Mouse (Mus musculus) yolk sac, embryonic 10.5 days (tissue): ENCODE measurements around the gene Adamts20.
A peak's percentile ranks its signal among the peaks of the same experiment; 100 is the strongest.

ENCODE experiments used
- DNase-seq: peaks from one replicate; pipeline ENCODE4 v3.0.0-alpha.2; 2017; ENCODE audit warnings: low spot score

Adamts20 gene

DNA sequence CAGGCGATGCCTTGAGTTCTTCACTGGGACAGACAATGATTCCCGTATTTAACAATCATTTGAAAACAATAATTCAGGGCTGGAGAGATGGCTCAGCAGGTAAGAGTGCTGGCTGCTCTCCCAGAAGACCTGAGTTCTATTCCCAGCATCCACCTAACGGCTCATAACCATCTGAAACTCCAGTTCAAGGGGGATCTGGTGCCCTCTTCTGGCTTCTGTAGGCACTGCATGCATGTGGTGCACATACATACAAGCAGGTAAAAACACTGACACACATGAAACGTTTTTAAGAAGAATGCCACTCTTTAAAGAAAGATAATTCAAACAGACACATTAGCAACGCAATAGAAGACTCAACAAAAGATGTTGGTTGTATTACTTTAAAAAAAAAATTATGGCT is 120.9 kb downstream of the Adamts20 start:
- no peak for DNase-seq

GRCm38 (mm10) chr15:94342365-94342764 is 122.9 kb downstream of the Adamts20 start:
- DNase-seq = peak; percentile 20

- no peak for DNase-seq
Observed at GRCm38 (mm10) chr15:94339011-94339410, 126.2 kb downstream of the Adamts20 start.

- no peak for DNase-seq
Observed at GRCm38 (mm10) chr15:94334586-94334985, 130.6 kb downstream of the Adamts20 start.

- no peak for DNase-seq
Observed at GRCm38 (mm10) chr15:94326626-94327025, 138.6 kb downstream of the Adamts20 start.

DNA sequence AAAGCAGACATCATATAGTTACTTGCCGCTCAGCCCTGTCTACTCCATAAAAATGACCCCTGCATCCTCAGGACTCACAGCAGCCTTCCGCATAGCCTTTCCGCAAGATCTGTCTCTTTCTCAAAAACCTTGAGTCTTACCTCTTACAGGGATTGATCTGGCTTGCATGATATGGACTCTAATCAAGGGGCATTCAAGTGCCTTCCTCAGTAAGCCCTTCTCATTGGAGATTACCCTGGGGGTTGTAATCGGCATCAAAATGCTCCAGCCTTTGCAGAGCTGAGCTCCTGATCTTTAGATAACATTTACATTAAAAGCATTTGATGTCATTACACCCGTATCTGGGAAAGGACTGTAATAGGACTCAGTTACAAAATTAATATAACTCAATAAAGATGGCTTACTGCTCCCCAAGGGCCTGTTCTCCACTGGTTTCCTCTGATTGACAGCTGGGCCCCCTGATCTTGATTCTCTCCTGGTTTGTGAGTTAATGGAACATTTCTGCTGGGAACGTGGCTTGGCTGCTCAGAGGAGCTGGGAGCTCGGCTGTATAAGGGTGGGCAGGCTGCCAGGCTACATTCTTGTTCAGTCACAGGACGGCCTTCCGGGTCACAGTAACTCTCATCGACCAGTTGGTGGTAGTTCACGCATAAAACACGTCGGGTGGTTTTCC is 139.6 kb downstream of the Adamts20 start:
- DNase-seq = no peak

GRCm38 (mm10) chr15:94316171-94316570 is 149.0 kb downstream of the Adamts20 start:
- DNase-seq = no peak

- DNase-seq = no peak
Observed at GRCm38 (mm10) chr15:94309689-94310088, 155.5 kb downstream of the Adamts20 start.

GRCm38 (mm10) chr15:94307888-94308287 is 157.3 kb downstream of the Adamts20 start:
- DNase-seq = no peak

DNA sequence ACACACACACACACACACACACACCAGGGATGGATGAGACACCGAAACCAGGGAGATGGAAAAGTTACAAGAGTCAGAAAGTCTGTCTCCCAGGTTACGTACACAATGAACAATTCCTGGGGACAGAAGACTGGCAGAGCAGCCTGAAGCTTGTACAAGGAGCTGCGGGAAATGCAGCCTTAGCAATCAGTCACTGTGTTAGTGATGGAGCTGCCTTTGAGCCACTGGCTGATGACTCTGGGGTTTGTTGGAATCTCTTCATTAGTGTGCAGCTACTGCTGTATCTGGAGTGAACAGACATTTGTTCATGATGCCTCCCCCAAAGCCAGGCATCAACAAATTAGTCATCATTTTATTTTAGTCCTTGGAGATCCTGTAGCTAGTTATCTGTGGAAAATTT is 162.1 kb downstream of the Adamts20 start:
- DNase-seq = no peak

DNA sequence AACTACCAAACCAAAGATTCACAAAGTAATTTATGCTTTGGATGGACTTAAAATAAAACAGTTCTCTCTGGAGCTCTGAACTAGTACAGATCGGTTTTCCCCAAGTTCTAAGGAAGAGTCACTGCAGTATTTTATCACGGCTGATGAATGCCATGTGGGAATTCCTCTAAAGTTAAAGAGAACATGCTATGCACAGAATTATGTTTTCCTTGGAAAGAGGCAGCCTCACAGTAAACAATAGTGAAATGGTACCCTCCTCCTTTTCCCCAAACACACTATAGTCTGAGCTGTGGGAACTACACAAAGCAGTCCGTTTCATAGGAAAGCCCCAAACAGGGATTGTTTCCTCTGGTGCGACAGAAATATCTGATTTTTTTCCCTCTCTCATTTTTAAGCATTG is 171.1 kb downstream of the Adamts20 start:
- no peak for DNase-seq

DNA sequence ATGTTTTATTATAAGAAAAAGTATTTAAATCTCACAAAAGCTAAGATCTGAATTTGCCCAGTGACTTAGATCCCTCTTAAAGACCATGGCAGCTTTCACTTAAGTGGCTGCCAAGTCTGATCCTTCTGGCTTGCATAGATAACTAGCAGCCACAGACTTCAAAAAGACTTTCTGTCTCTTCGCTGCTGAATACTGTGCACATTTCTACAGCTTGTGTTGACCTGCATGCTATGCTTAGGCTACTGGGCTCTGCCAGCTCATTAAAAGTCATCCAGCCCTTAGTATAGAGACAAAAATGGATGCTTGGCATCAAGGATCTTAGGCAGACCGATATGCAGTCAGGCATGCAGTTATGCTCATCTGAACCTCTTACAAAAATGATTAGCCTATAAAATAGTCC is 177.2 kb downstream of the Adamts20 start:
- no peak for DNase-seq

DNA sequence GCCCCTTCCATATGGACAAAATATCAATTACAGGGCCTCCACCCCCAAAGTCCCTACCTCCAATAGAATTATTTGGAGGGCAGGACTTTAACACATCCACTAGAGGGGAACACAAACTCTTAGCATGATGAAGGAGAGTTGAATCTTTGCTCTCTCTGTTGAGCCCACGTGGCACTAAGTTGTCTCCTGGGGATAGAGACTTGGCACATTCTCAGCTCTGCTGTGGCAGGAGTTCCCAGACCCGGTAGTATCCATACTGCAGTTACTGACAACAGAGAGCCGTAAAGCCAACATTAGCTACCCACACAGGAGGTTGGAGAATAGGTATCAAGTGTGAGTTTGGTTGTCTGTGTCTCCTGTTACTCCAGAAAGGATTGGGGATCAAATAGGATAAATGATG is 177.7 kb downstream of the Adamts20 start:
- no peak for DNase-seq

- no peak for DNase-seq
Observed at GRCm38 (mm10) chr15:94276418-94276817, 188.8 kb downstream of the Adamts20 start.

GRCm38 (mm10) chr15:94265630-94266029 is 199.6 kb downstream of the Adamts20 start:
- DNase-seq = peak; percentile 38

DNA sequence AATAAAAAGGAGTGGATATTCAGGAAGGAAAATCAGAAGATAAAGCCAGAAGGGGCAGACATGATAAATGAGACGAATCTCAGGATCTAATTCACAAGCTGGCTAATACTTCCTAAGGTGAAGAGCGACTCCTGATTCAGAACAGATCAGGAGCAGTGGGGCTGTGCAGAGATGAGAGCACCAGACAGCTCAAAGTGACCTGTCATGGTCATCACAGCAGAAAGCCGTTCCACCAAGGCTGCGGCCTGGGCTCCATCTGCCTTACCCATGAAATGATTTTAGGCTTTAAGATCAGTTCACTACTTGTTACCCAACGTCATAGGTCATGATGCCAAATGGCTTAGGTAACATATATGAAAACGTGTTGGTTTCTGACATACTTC is 200.7 kb downstream of the Adamts20 start:
- no peak for DNase-seq

DNA sequence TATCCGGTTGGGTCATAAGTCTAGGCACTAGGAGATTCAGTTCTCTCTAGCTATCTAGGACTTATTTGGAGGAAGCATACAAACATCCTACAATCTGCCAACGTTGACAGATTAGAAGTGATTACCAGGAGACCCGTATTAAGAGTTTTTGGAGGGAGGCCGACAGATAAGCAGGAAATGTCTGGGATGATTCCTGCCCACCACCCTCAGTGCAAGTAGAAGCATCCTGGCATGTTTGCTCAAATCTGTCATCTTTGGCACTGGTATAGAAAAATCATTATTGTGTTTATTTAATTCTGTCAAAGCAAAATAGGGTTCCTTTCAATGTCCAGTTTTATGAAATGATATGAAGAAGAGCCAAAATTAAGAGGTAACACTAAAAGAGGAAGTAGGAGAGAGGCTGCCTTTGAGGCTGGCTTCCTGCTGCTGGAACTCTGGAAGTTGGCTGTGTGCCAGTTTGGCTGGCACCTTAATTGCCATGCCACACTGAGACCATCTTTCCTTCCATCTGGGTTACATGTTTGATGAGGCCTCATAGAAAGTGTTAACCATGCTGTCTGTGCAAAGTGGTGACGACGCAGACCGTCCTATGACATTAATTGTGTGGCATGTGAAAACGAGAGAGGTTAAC is 201.2 kb downstream of the Adamts20 start:
- no peak for DNase-seq

DNA sequence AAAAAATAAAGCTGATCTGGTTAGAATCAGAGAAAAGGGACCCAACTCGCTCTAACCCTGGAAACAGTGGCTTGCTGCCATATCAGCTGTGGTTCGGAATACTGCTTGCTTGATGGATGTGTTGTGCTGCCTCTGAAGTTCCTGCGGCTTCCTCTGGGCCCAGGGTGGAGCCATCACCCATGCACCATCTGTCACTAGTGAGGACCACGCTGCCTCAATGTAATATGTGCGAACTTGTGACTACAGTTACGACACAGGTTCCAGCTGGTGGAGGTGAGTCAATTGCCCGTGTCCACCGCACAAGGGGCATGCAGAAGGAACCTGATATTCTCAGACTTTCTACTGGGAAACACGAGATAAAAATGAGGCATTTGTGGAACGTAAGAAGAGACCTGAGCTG is 202.0 kb downstream of the Adamts20 start:
- DNase-seq = no peak

GRCm38 (mm10) chr15:94259497-94259896 is 205.7 kb downstream of the Adamts20 start:
- DNase-seq = no peak

GRCm38 (mm10) chr15:94255538-94255937 is 209.7 kb downstream of the Adamts20 start:
- no peak for DNase-seq

- no peak for DNase-seq
Observed at GRCm38 (mm10) chr15:94254861-94255516, 210.2 kb downstream of the Adamts20 start.

- DNase-seq = no peak
Observed at GRCm38 (mm10) chr15:94254091-94254860, 210.9 kb downstream of the Adamts20 start.
